Mouse (Mus musculus) heart, adult 9 months (tissue): ENCODE results near the gene Gm7735.
"Not testable (repeated sequence)": the region's sequence is repeated elsewhere in the genome, so short reads cannot be mapped to it uniquely, and the experiment has no call there.

Source experiments
- DNase-seq, 2 experiments: peaks; one replicate each; pipeline ENCODE4 v3.0.0; 2022; ENCODE audit warnings: low spot score in 2 of 2

The Gm7735 gene

GRCm38 (mm10) chr16:89169190-89169589 lies at the start of gene Gm7735:
Gene Gm7735, plus strand, starts transcription at chr16:89169490.
- not testable (repeated sequence) for DNase-seq

GRCm38 (mm10) chr16:89140551-89140950 lies 28.7 kb upstream of the Gm7735 start, which contains the start of gene Gm6358:
Gene Gm6358, plus strand, starts transcription at chr16:89140851.
- no peak for DNase-seq

- no peak for DNase-seq
Measured at GRCm38 (mm10) chr16:89150786-89151185, 18.5 kb upstream of the Gm7735 start, which contains the start of gene Gm10061. Gene Gm10061, plus strand, starts transcription at chr16:89151086.

GRCm38 (mm10) chr16:89157652-89158051 lies 11.6 kb upstream of the Gm7735 start, which contains the start of gene Gm9789:
Gene Gm9789, plus strand, starts transcription at chr16:89157952.
- DNase-seq: no peak

GRCm38 (mm10) chr16:89174435-89174834 lies 5.1 kb downstream of the Gm7735 start, which contains the start of gene 1110057P08Rik:
Gene 1110057P08Rik, plus strand, starts transcription at chr16:89174735.
- no peak for DNase-seq

GRCm38 (mm10) chr16:89188621-89189020 lies 19.3 kb downstream of the Gm7735 start:
- DNase-seq: no peak

GRCm38 (mm10) chr16:89205561-89205960 lies 36.3 kb downstream of the Gm7735 start, which contains the start of gene Krtap20-2:
Gene Krtap20-2, plus strand, starts transcription at chr16:89205861.
- DNase-seq: no peak
